Mouse (Mus musculus): Measurements from ENCODE around the gene Dbp.

- TF ChIP-seq ZC3H11A (IDR thresholded peaks at IDR 0.05; ENCODE audit: borderline replicate concordance, low read depth, low read length) (no peak), MAFK (IDR thresholded peaks at IDR 0.05; ENCODE audit: insufficient read depth, low read depth, low read length) (no peak)
Observed at GRCm38 (mm10) chr7:45715090-45715708, 10.3 kb downstream of the Dbp start, which contains the start of gene Rpl18.

All from ES-E14 (cell line).